Mouse (Mus musculus): Measurements from ENCODE around the gene Ppp1r3a.

DNA sequence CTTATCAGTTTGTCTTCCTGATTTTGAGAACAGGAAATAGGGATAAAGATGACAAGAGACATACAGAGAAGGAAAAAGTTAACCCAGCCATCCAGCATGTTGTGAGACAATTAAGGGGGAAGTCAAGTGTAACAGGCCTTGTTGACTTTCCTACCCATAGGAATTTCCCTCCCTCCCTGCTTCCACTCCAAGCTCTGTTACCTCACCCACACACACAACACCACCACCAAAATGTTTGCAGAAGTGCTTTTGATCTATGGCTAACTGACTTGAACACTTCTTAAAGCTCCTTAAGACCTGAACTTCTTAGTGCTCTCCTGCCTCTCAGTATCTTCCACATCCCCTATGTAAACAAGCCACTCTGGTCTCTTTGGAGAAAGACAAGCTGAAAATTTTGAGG is 55.0 kb downstream of the Ppp1r3a start:
- TF ChIP-seq POLR2A (IDR thresholded peaks at IDR 0.05; ENCODE audit: borderline replicate concordance, extremely low read depth, insufficient read depth, insufficient read length, poor library complexity, severe bottlenecking): no peak
- no peak for TF ChIP-seq CTCF (IDR thresholded peaks at IDR 0.05; ENCODE audit: borderline replicate concordance, extremely low read depth, insufficient read depth, insufficient read length)
